Mouse (Mus musculus) CH12.LX (cell line): ENCODE results near the gene Fmo1. TPM values are rescaled to one million over a fixed set of nuclear protein-coding genes. Genes with fewer than 3 reads are reported as not detected.

Experiments used
- DNase-seq: peaks from one replicate; pipeline ENCODE4 v3.0.0-alpha.2; 2013; ENCODE audit errors: extremely low read depth
- H3K27ac ChIP-seq: 2 replicates; pipeline ENCODE4 v1.5.1; 2012; ENCODE audit warnings: low read depth, mild to moderate bottlenecking, control low read depth, moderate library complexity; ENCODE audit not compliant: insufficient read depth
- H3K27me3 ChIP-seq: replicated peaks from 2 replicates; pipeline ENCODE3; 2012; ENCODE audit warnings: inconsistent platforms
- H3K36me3 ChIP-seq, 2 experiments: replicated peaks in 1 of 2; 2 replicates each; pipeline versions ENCODE3 to v1.6.1; 2012; ENCODE audit warnings: inconsistent platforms in 1 of 2, low read length in 1 of 2, mild to moderate bottlenecking in 1 of 2, mixed read lengths in 1 of 2, moderate library complexity in 1 of 2; ENCODE audit not compliant: control insufficient read depth in 1 of 2, insufficient read depth in 1 of 2
- H3K4me1 ChIP-seq, 2 experiments: 2 replicates each; pipeline ENCODE4 v1.6.1; 2012; ENCODE audit warnings: inconsistent platforms in 1 of 2, moderate library complexity in 1 of 2; ENCODE audit not compliant: insufficient read depth in 2 of 2, control insufficient read depth in 1 of 2
- H3K4me2 ChIP-seq: 2 replicates; pipeline ENCODE4 v1.6.1; 2012; ENCODE audit warnings: low read depth, mild to moderate bottlenecking, control low read depth; ENCODE audit not compliant: poor library complexity, insufficient read depth, severe bottlenecking
- H3K4me3 ChIP-seq, 3 experiments: fragments of 150-350 bp in 1 of 3; sonication (generic) in 1 of 3; replicated peaks in 1 of 3; 2 replicates each; pipeline versions ENCODE3 to v1.5.1; 2011 to 2012; ENCODE audit warnings: low read depth in 2 of 3, low read length in 2 of 3, mild to moderate bottlenecking in 2 of 3, moderate library complexity in 2 of 3, control low read depth in 1 of 3, improper control_type of control experiment in 1 of 3, inconsistent platforms in 1 of 3, mixed read lengths in 1 of 3; ENCODE audit not compliant: poor library complexity in 1 of 3
- H3K79me2 ChIP-seq: replicated peaks from 2 replicates; pipeline ENCODE4 v1.6.1; 2012; ENCODE audit warnings: mild to moderate bottlenecking, moderate library complexity; ENCODE audit not compliant: control insufficient read depth, poor library complexity, insufficient read depth, severe bottlenecking; ENCODE audit errors: extremely low read depth
- H3K9ac ChIP-seq: 2 replicates; pipeline ENCODE4 v1.6.1; 2012; ENCODE audit warnings: low read depth, mild to moderate bottlenecking, control low read depth, moderate library complexity; ENCODE audit not compliant: insufficient read depth
- H3K9me3 ChIP-seq: replicated peaks from 2 replicates; pipeline ENCODE3; 2012; ENCODE audit warnings: low read length, inconsistent platforms, mixed read lengths
- BHLHE40 ChIP-seq: IDR thresholded peaks from 2 replicates; pipeline ENCODE4 v1.6.1; 2011; ENCODE audit warnings: mild to moderate bottlenecking, low read depth, low read length, improper control_type of control experiment
- CHD1 ChIP-seq: IDR thresholded peaks from 2 replicates; pipeline ENCODE4 v1.6.1; 2012; ENCODE audit warnings: low read depth, low read length, improper control_type of control experiment, inconsistent platforms
- ELF1 ChIP-seq: IDR thresholded peaks from 2 replicates; pipeline ENCODE4 v1.6.1; 2014; ENCODE audit warnings: low read depth, mild to moderate bottlenecking, inconsistent platforms, low read length, improper control_type of control experiment
- GABPA ChIP-seq: IDR thresholded peaks from 2 replicates; pipeline ENCODE4 v1.6.1; 2012; ENCODE audit warnings: low read depth, low read length, improper control_type of control experiment, inconsistent platforms; ENCODE audit not compliant: insufficient replicate concordance
- HCFC1 ChIP-seq: IDR thresholded peaks from 2 replicates; pipeline ENCODE4 v1.6.1; 2012; ENCODE audit warnings: low read depth, mild to moderate bottlenecking, inconsistent platforms, low read length, improper control_type of control experiment
- IRF4 ChIP-seq: IDR thresholded peaks from 2 replicates; pipeline ENCODE4 v1.6.1; 2014; ENCODE audit warnings: low read depth, mild to moderate bottlenecking, inconsistent platforms, low read length, improper control_type of control experiment
- JUN ChIP-seq: IDR thresholded peaks from 2 replicates; pipeline ENCODE4 v1.6.1; 2011; ENCODE audit warnings: low read depth, mild to moderate bottlenecking, low read length, improper control_type of control experiment, moderate library complexity; ENCODE audit not compliant: insufficient read depth
- JUND ChIP-seq: conservative IDR thresholded peaks from 2 replicates; pipeline ENCODE4 v1.6.1; 2011; ENCODE audit warnings: low read depth, low read length, improper control_type of control experiment
- MXI1 ChIP-seq: IDR thresholded peaks from 2 replicates; pipeline ENCODE4 v1.6.1; 2011; ENCODE audit warnings: mild to moderate bottlenecking, low read depth, low read length, improper control_type of control experiment
- MYC ChIP-seq: IDR thresholded peaks from 2 replicates; pipeline ENCODE4 v1.6.1; 2011; ENCODE audit warnings: low read depth, mild to moderate bottlenecking, improper control_type of control experiment, low read length
- NELFE ChIP-seq: IDR thresholded peaks from 2 replicates; pipeline ENCODE4 v1.6.1; 2011; ENCODE audit warnings: low read depth, low read length, improper control_type of control experiment
- POLR2AphosphoS2 ChIP-seq: IDR thresholded peaks from 2 replicates; pipeline ENCODE4 v1.6.1; 2011; ENCODE audit warnings: low read depth, low read length, improper control_type of control experiment
- RAD21 ChIP-seq: IDR thresholded peaks from 2 replicates; pipeline ENCODE4 v1.6.1; 2011; ENCODE audit warnings: low read depth, mild to moderate bottlenecking, low read length, improper control_type of control experiment, moderate library complexity
- SIN3A ChIP-seq: IDR thresholded peaks from 2 replicates; pipeline ENCODE4 v1.6.1; 2012; ENCODE audit warnings: low read length, improper control_type of control experiment, inconsistent platforms
- SMC3 ChIP-seq: IDR thresholded peaks from 2 replicates; pipeline ENCODE4 v1.6.1; 2011; ENCODE audit warnings: low read depth, low read length, improper control_type of control experiment
- USF1 ChIP-seq: IDR thresholded peaks from 2 replicates; pipeline ENCODE4 v1.6.1; 2014; ENCODE audit warnings: low read depth, mild to moderate bottlenecking, inconsistent platforms, low read length, improper control_type of control experiment
- USF2 ChIP-seq: conservative IDR thresholded peaks from 2 replicates; pipeline ENCODE4 v1.6.1; 2011; ENCODE audit warnings: low read depth, low read length, improper control_type of control experiment
- ZMIZ1 ChIP-seq: IDR thresholded peaks from 2 replicates; pipeline ENCODE4 v1.6.1; 2012; ENCODE audit warnings: low read depth, mild to moderate bottlenecking, inconsistent platforms, low read length, improper control_type of control experiment
- dilution Hi-C: fragments of 300-500 bp; cut with MboI; formaldehyde crosslinking; loops from 2 replicates; pipeline ENCODE4 v1.14.3; 2020; ENCODE audit warnings: low sequenced_read_pairs; ENCODE audit not compliant: extremely low pct_unique_long_range_greater_than_20kb, extremely low pct_ligation_motif_present
- in situ Hi-C: fragments of 300-500 bp; cut with MboI; formaldehyde crosslinking; loops from 3 replicates; pipeline ENCODE4 v1.14.3; 2019; ENCODE audit warnings: low sequenced_read_pairs, low pct_ligation_motif_present, low pct_unique_long_range_greater_than_20kb, mixed read lengths
- polyA plus RNA-seq: library from polyadenylated mRNA; unstranded; fragments of >175 nt; gene quantifications from 2 replicates; pipeline ENCODE4 v1.2.1, GENCODE M21; 2012; ENCODE audit warnings: low read depth; ENCODE audit not compliant: insufficient read length
- total RNA-seq, 2 experiments: library from RNA; depleted of rRNA; stranded (reverse); fragments of 300-350 nt in 1 of 2; fragments of >200 nt in 1 of 2; gene quantifications; 2 replicates each; pipeline ENCODE4 v1.2.3; 2012 to 2014

Fmo1 gene
- total and polyA plus RNA-seq, 3 experiments, result not detected

GRCm38 (mm10) chr1:162867396-162867795 lies 986 bp upstream of the Fmo1 start:
- Histone ChIP-seq H3K79me2 (no peaks in the 10 kb centered on the region), H3K27ac (no peak overlapping the region), H3K4me1 (peaks cover 0 to under 1% of the 10 kb centered on the region in 2 experiments; a peak in 1 of 4 replicates), H3K27me3 (no peaks in the 10 kb centered on the region), H3K36me3 (no peaks in the 10 kb centered on the region), H3K4me3 (no peak overlapping the region), H3K4me2 (no peak overlapping the region), H3K9ac (no peak overlapping the region), H3K9me3 (no peaks in the 10 kb centered on the region)
- dilution Hi-C loops, result no loop called here
- in situ Hi-C loops, result no loop called here
- TF ChIP-seq JUND, result no peak
- no peak for TF ChIP-seq JUN
- no peak for TF ChIP-seq CHD1
- TF ChIP-seq MYC, result no peak
- no peak for TF ChIP-seq HCFC1
- no peak for TF ChIP-seq NELFE
- TF ChIP-seq USF1, result no peak
- TF ChIP-seq SMC3, result no peak
- DNase-seq, result no peak

DNA sequence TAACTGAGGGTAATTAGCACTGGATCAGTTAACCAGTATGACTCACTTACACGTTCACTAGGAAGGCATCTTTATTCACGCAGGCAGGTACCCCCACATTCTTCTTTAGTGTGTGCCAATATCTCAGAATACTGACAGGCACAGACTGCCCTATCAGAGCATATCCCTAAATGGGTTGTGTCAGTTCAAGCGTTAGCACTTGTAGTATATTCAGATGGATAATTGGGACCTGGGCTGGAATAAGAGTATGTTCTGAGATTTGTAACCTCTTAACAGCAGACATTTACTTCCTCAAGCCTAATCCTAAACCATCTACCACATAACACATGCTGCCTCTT lies 948 bp downstream of the Fmo1 start:
- in situ Hi-C loops, result no loop called here
- H3K9me3 ChIP-seq, result no peaks in the 10 kb centered on the region
- no peak overlapping the region for H3K4me3 ChIP-seq
- no peak overlapping the region for H3K9ac ChIP-seq
- DNase-seq, result no peak
- H3K36me3 ChIP-seq, result no peaks in the 10 kb centered on the region
- H3K4me2 ChIP-seq, result no peak overlapping the region
- no peaks in the 10 kb centered on the region for H3K79me2 ChIP-seq
- no peak overlapping the region for H3K27ac ChIP-seq
- dilution Hi-C loops, result no loop called here
- TF ChIP-seq RAD21 (no peak), MXI1 (no peak), JUND (no peak)
- H3K4me1 ChIP-seq, result peaks cover 0 to 4% of the 10 kb centered on the region in 2 experiments; a peak in 2 of 4 replicates
- no peaks in the 10 kb centered on the region for H3K27me3 ChIP-seq

GRCm38 (mm10) chr1:162864816-162865492 lies 1.5 kb downstream of the Fmo1 start:
- Histone ChIP-seq H3K27me3 (no peaks in the 10 kb centered on the region), H3K4me3 (no peak overlapping the region), H3K4me2 (no peak overlapping the region), H3K9ac (no peak overlapping the region), H3K4me1 (peaks cover 0 to 4% of the 10 kb centered on the region in 2 experiments; a peak in 2 of 4 replicates), H3K79me2 (no peaks in the 10 kb centered on the region), H3K9me3 (no peaks in the 10 kb centered on the region), H3K36me3 (no peaks in the 10 kb centered on the region), H3K27ac (no peak overlapping the region)
- no peak for DNase-seq
- in situ Hi-C loops, result no loop called here
- no peak for TF ChIP-seq JUN
- TF ChIP-seq SIN3A, result no peak
- TF ChIP-seq IRF4, result no peak
- no peak for TF ChIP-seq POLR2AphosphoS2
- TF ChIP-seq SMC3, result no peak
- TF ChIP-seq ELF1, result no peak
- TF ChIP-seq HCFC1, result no peak
- no peak for TF ChIP-seq GABPA
- no peak for TF ChIP-seq USF2
- TF ChIP-seq ZMIZ1, result no peak
- no peak for TF ChIP-seq BHLHE40
- dilution Hi-C loops, result no loop called here
